Mouse (Mus musculus) CH12.LX (cell line): Measurements from ENCODE around the gene Zdhhc8. TPM values are rescaled to one million over a fixed set of nuclear protein-coding genes. Genes with fewer than 3 reads are reported as not detected.

Experiments
- DNase-seq: peaks from one replicate; pipeline ENCODE4 v3.0.0-alpha.2; 2013; ENCODE audit errors: extremely low read depth
- H3K27ac ChIP-seq: 2 replicates; pipeline ENCODE4 v1.5.1; 2012; ENCODE audit warnings: low read depth, mild to moderate bottlenecking, control low read depth, moderate library complexity; ENCODE audit not compliant: insufficient read depth
- H3K27me3 ChIP-seq: replicated peaks from 2 replicates; pipeline ENCODE3; 2012; ENCODE audit warnings: inconsistent platforms
- H3K36me3 ChIP-seq, 2 experiments: replicated peaks in 1 of 2; 2 replicates each; pipeline versions ENCODE3 to v1.6.1; 2012; ENCODE audit warnings: inconsistent platforms in 1 of 2, low read length in 1 of 2, mild to moderate bottlenecking in 1 of 2, mixed read lengths in 1 of 2, moderate library complexity in 1 of 2; ENCODE audit not compliant: control insufficient read depth in 1 of 2, insufficient read depth in 1 of 2
- H3K4me1 ChIP-seq, 2 experiments: 2 replicates each; pipeline ENCODE4 v1.6.1; 2012; ENCODE audit warnings: inconsistent platforms in 1 of 2, moderate library complexity in 1 of 2; ENCODE audit not compliant: insufficient read depth in 2 of 2, control insufficient read depth in 1 of 2
- H3K4me2 ChIP-seq: 2 replicates; pipeline ENCODE4 v1.6.1; 2012; ENCODE audit warnings: low read depth, mild to moderate bottlenecking, control low read depth; ENCODE audit not compliant: poor library complexity, insufficient read depth, severe bottlenecking
- H3K4me3 ChIP-seq, 3 experiments: fragments of 150-350 bp in 1 of 3; sonication (generic) in 1 of 3; replicated peaks in 1 of 3; 2 replicates each; pipeline versions ENCODE3 to v1.5.1; 2011 to 2012; ENCODE audit warnings: low read depth in 2 of 3, low read length in 2 of 3, mild to moderate bottlenecking in 2 of 3, moderate library complexity in 2 of 3, control low read depth in 1 of 3, improper control_type of control experiment in 1 of 3, inconsistent platforms in 1 of 3, mixed read lengths in 1 of 3; ENCODE audit not compliant: poor library complexity in 1 of 3
- H3K79me2 ChIP-seq: replicated peaks from 2 replicates; pipeline ENCODE4 v1.6.1; 2012; ENCODE audit warnings: mild to moderate bottlenecking, moderate library complexity; ENCODE audit not compliant: control insufficient read depth, poor library complexity, insufficient read depth, severe bottlenecking; ENCODE audit errors: extremely low read depth
- H3K9ac ChIP-seq: 2 replicates; pipeline ENCODE4 v1.6.1; 2012; ENCODE audit warnings: low read depth, mild to moderate bottlenecking, control low read depth, moderate library complexity; ENCODE audit not compliant: insufficient read depth
- H3K9me3 ChIP-seq: replicated peaks from 2 replicates; pipeline ENCODE3; 2012; ENCODE audit warnings: low read length, inconsistent platforms, mixed read lengths
- CHD1 ChIP-seq: IDR thresholded peaks from 2 replicates; pipeline ENCODE4 v1.6.1; 2012; ENCODE audit warnings: low read depth, low read length, improper control_type of control experiment, inconsistent platforms
- CHD2 ChIP-seq: IDR thresholded peaks from 2 replicates; pipeline ENCODE4 v1.6.1; 2011; ENCODE audit warnings: low read length, improper control_type of control experiment
- CTCF ChIP-seq, 2 experiments: IDR thresholded peaks in 1 of 2; conservative IDR thresholded peaks in 1 of 2; 2 replicates each; pipeline ENCODE4 v1.5.1; 2011 to 2012; ENCODE audit warnings: low read depth in 2 of 2, low read length in 2 of 2, improper control_type of control experiment in 1 of 2, inconsistent platforms in 1 of 2, mild to moderate bottlenecking in 1 of 2, moderate library complexity in 1 of 2
- ETS1 ChIP-seq: conservative IDR thresholded peaks from 2 replicates; pipeline ENCODE4 v1.6.1; 2012; ENCODE audit warnings: low read depth, mild to moderate bottlenecking, inconsistent platforms, low read length, improper control_type of control experiment, moderate library complexity
- HCFC1 ChIP-seq: IDR thresholded peaks from 2 replicates; pipeline ENCODE4 v1.6.1; 2012; ENCODE audit warnings: low read depth, mild to moderate bottlenecking, inconsistent platforms, low read length, improper control_type of control experiment
- IRF4 ChIP-seq: IDR thresholded peaks from 2 replicates; pipeline ENCODE4 v1.6.1; 2014; ENCODE audit warnings: low read depth, mild to moderate bottlenecking, inconsistent platforms, low read length, improper control_type of control experiment
- JUND ChIP-seq: conservative IDR thresholded peaks from 2 replicates; pipeline ENCODE4 v1.6.1; 2011; ENCODE audit warnings: low read depth, low read length, improper control_type of control experiment
- MAFK ChIP-seq: IDR thresholded peaks from 2 replicates; pipeline ENCODE4 v1.6.1; 2011; ENCODE audit warnings: low read length, improper control_type of control experiment; ENCODE audit not compliant: insufficient replicate concordance
- MAX ChIP-seq: IDR thresholded peaks from 2 replicates; pipeline ENCODE4 v1.6.1; 2011; ENCODE audit warnings: low read length, improper control_type of control experiment
- MEF2A ChIP-seq: IDR thresholded peaks from 2 replicates; pipeline ENCODE4 v1.6.1; 2014; ENCODE audit warnings: low read depth, mild to moderate bottlenecking, inconsistent platforms, low read length, improper control_type of control experiment, borderline replicate concordance
- MYC ChIP-seq: IDR thresholded peaks from 2 replicates; pipeline ENCODE4 v1.6.1; 2011; ENCODE audit warnings: low read depth, mild to moderate bottlenecking, improper control_type of control experiment, low read length
- NELFE ChIP-seq: IDR thresholded peaks from 2 replicates; pipeline ENCODE4 v1.6.1; 2011; ENCODE audit warnings: low read depth, low read length, improper control_type of control experiment
- POLR2A ChIP-seq: IDR thresholded peaks from 2 replicates; pipeline ENCODE4 v1.6.1; 2011; ENCODE audit warnings: low read depth, mild to moderate bottlenecking, improper control_type of control experiment, low read length
- POLR2AphosphoS2 ChIP-seq: IDR thresholded peaks from 2 replicates; pipeline ENCODE4 v1.6.1; 2011; ENCODE audit warnings: low read depth, low read length, improper control_type of control experiment
- SIN3A ChIP-seq: IDR thresholded peaks from 2 replicates; pipeline ENCODE4 v1.6.1; 2012; ENCODE audit warnings: low read length, improper control_type of control experiment, inconsistent platforms
- TCF12 ChIP-seq: IDR thresholded peaks from 2 replicates; pipeline ENCODE4 v1.6.1; 2014; ENCODE audit warnings: low read depth, mild to moderate bottlenecking, inconsistent platforms, low read length, improper control_type of control experiment
- UBTF ChIP-seq: IDR thresholded peaks from 2 replicates; pipeline ENCODE4 v1.6.1; 2012; ENCODE audit warnings: low read depth, mild to moderate bottlenecking, inconsistent platforms, low read length, improper control_type of control experiment, moderate library complexity
- ZKSCAN1 ChIP-seq: IDR thresholded peaks from 2 replicates; pipeline ENCODE4 v1.6.1; 2012; ENCODE audit warnings: low read depth, inconsistent platforms, low read length, improper control_type of control experiment, borderline replicate concordance
- ZMIZ1 ChIP-seq: IDR thresholded peaks from 2 replicates; pipeline ENCODE4 v1.6.1; 2012; ENCODE audit warnings: low read depth, mild to moderate bottlenecking, inconsistent platforms, low read length, improper control_type of control experiment
- dilution Hi-C: fragments of 300-500 bp; cut with MboI; formaldehyde crosslinking; loops from 2 replicates; pipeline ENCODE4 v1.14.3; 2020; ENCODE audit warnings: low sequenced_read_pairs; ENCODE audit not compliant: extremely low pct_unique_long_range_greater_than_20kb, extremely low pct_ligation_motif_present
- in situ Hi-C: fragments of 300-500 bp; cut with MboI; formaldehyde crosslinking; loops from 3 replicates; pipeline ENCODE4 v1.14.3; 2019; ENCODE audit warnings: low sequenced_read_pairs, low pct_ligation_motif_present, low pct_unique_long_range_greater_than_20kb, mixed read lengths
- polyA plus RNA-seq: library from polyadenylated mRNA; unstranded; fragments of >175 nt; gene quantifications from 2 replicates; pipeline ENCODE4 v1.2.1, GENCODE M21; 2012; ENCODE audit warnings: low read depth; ENCODE audit not compliant: insufficient read length
- total RNA-seq, 2 experiments: library from RNA; depleted of rRNA; stranded (reverse); fragments of 300-350 nt in 1 of 2; fragments of >200 nt in 1 of 2; gene quantifications; 2 replicates each; pipeline ENCODE4 v1.2.3; 2012 to 2014

The Zdhhc8 gene
- total and polyA plus RNA-seq, 3 experiments, result 3.2 to 15.2 (median 10.3) TPM

DNA sequence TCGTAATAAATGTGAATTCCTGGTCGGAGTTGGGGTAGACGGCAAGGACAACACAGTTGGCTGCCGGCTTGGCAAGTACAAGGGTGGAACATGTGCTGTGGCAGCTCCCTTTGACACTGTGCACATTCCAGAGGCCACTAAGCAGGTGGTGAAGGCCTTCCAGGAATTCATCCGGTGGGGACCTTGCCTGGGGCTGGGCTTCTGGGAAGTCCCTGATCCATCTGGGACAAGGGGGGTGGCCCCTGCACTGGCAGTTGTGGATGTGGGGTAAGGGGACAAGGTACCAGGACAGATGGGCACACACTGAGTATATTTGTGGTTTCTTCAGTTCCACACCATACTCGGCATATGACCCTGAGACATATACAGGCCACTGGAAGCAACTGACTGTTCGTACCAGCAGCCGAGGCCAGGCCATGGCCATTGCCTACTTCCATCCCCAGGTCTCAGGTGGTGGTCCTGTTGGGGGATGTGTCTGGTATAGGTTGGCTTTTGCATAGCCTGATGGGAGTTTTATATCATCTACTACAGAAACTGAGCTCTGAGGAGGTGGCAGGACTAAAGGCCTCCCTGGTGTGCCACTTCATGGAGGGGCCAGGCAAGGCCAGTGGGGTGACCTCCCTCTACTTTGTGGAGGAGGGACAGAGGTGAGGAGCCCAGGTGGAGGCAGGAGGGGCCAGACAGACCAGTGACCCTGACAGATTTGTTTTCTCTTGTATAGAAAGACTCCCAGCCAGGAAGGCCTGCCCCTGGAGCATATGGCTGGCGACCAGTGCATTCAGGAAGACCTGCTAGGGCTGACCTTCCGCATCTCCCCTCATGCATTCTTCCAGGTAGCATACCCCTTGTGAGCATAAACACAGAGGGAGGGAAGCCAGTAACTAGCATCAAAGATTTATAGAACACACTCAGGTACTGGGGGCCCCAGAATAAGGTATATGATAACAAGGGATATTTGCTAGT is 16.2 kb upstream of the Zdhhc8 start:
- H3K36me3 ChIP-seq, result peaks cover 59 to 73% of the 10 kb centered on the region in 2 experiments
- DNase-seq, result no peak
- peak overlapping the region; percentile 93 for H3K9ac ChIP-seq
- no peaks in the 10 kb centered on the region for H3K9me3 ChIP-seq
- H3K27me3 ChIP-seq, result no peaks in the 10 kb centered on the region
- peaks cover 11 to 35% of the 10 kb centered on the region in 2 experiments for H3K4me1 ChIP-seq
- H3K4me3 ChIP-seq, result peak overlapping the region in 2 of 3 experiments; percentile 19 to 78
- dilution Hi-C loops, result no loop called here
- no peak for TF ChIP-seq MEF2A
- no peak for TF ChIP-seq UBTF
- no peak for TF ChIP-seq IRF4
- TF ChIP-seq NELFE, result no peak
- TF ChIP-seq JUND, result no peak
- TF ChIP-seq TCF12, result no peak
- TF ChIP-seq CHD1, result no peak
- no peak for TF ChIP-seq MYC
- TF ChIP-seq ZKSCAN1, result no peak
- no peak for TF ChIP-seq CTCF (conservative IDR thresholded peaks at IDR 0.05 in 1 of 2, IDR thresholded peaks at IDR 0.05 in 1 of 2; ENCODE audit: low read depth in 2 of 2, low read length in 2 of 2)
- TF ChIP-seq MAFK, result no peak
- TF ChIP-seq ETS1, result no peak
- 0 out of 2 replicates have a peak, but pooled peaks have one; percentile 23 for TF ChIP-seq CHD2
- no peak for TF ChIP-seq MAX
- TF ChIP-seq POLR2A, result peak; percentile 41; the same call in 1 of the 2 replicates
- 0 out of 2 replicates have a peak, but pooled peaks have one; percentile 9 for TF ChIP-seq SIN3A
- 0 out of 2 replicates have a peak, but pooled peaks have one; percentile 54 for TF ChIP-seq ZMIZ1
- in situ Hi-C loops, result loop anchor here (5.0 kb wide), 1 partner anchor 36 kb away; the partner anchor contains the start of gene Dgcr8
- peak overlapping the region; percentile 94; the same call in 1 of the 2 replicates for H3K4me2 ChIP-seq
- peaks cover 46% of the 10 kb centered on the region for H3K79me2 ChIP-seq
- no peak overlapping the region for H3K27ac ChIP-seq

GRCm38 (mm10) chr16:18250231-18250630 is 15.3 kb upstream of the Zdhhc8 start:
- no peak overlapping the region for H3K27ac ChIP-seq
- peak overlapping the region; percentile 93 for H3K9ac ChIP-seq
- H3K79me2 ChIP-seq, result peaks cover 55% of the 10 kb centered on the region
- H3K9me3 ChIP-seq, result no peaks in the 10 kb centered on the region
- DNase-seq, result no peak
- peak overlapping the region; percentile 76 to 84 (median 78) for H3K4me3 ChIP-seq
- TF ChIP-seq POLR2AphosphoS2, result peak; percentile 73
- no peak for TF ChIP-seq HCFC1
- peak overlapping the region; percentile 94 for H3K4me2 ChIP-seq
- H3K27me3 ChIP-seq, result no peaks in the 10 kb centered on the region
- H3K4me1 ChIP-seq, result peaks cover 16 to 44% of the 10 kb centered on the region in 2 experiments
- dilution Hi-C loops, result no loop called here
- in situ Hi-C loops, result loop anchor here (5.0 kb wide), 1 partner anchor 37 kb away; the partner anchor contains the start of gene Dgcr8
- peaks cover 60 to 73% of the 10 kb centered on the region in 2 experiments for H3K36me3 ChIP-seq
